Mouse (Mus musculus): ENCODE data around the gene Gm26897. TPM values are rescaled to one million over a fixed set of nuclear protein-coding genes. Genes with fewer than 3 reads are reported as not detected.
A peak's percentile ranks its signal among the peaks of the same experiment; 100 is the strongest.

Gene Gm26897
- polyA plus RNA-seq, 1 experiment: not detected

GRCm38 (mm10) chr5:111704326-111704725 lies 29.4 kb upstream of the Gm26897 start:
- 77% methylated on average over 11 of the region's 11 CpGs for WGBS
- Histone ChIP-seq H3K4me1 (ENCODE audit: control insufficient read depth, insufficient read depth, insufficient read length, low read length) (no peaks in the 10 kb centered on the region), H3K27ac (ENCODE audit: insufficient read depth, low read depth, low read length) (no peak overlapping the region), H3K27me3 (ENCODE audit: control insufficient read depth, insufficient read depth, low read length) (no peaks in the 10 kb centered on the region), H3K36me3 (ENCODE audit: control insufficient read depth, insufficient read depth, low read length) (no peaks in the 10 kb centered on the region), H3K4me3 (ENCODE audit: low read depth, low read length) (no peak overlapping the region)
- TF ChIP-seq POLR2A (IDR thresholded peaks at IDR 0.05; ENCODE audit: low read depth, low read length): no peak

DNA sequence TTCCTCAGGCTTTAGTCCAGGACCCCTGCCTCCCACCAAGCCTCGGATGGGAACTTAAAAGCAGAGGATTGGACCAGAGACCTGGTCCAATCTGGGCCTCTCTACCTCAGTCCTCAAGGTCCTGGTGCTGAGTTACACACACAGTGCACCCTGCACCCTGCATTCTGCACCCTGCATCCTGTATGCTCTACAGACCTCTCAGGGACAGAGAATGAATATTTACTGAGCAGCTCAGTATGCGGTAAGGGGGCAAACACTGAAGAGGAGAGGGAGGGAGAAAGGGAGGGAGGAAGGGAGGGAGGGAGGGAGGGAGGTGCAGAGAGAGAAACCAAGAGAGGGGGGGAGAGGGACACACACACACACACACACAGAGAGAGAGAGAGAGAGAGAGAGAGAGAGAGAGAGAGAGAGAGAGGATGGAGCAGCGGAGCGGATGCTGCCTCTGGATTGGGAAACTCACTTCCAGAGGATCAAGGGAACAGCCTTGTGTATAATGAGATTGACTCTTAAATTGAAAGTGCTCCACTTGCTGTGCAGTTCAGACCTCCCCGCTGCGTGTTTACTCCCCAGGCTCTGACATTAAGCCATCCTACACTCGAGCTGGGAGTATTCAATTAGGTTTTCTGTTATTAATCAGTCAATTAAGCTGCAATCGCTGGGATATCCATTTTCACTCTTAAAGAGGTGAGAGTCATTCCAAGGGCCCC lies 24.4 kb upstream of the Gm26897 start:
- TF ChIP-seq CTCF (IDR thresholded peaks at IDR 0.05; ENCODE audit: extremely low read depth, insufficient read length, insufficient replicate concordance, low read depth, low read length): no peak
- Histone ChIP-seq H3K36me3 (ENCODE audit: control insufficient read depth, insufficient read depth, low read length) (no peaks in the 10 kb centered on the region), H3K4me1 (ENCODE audit: control insufficient read depth, insufficient read depth, insufficient read length, low read length) (no peaks in the 10 kb centered on the region), H3K27me3 (ENCODE audit: control insufficient read depth, insufficient read depth, low read length) (no peaks in the 10 kb centered on the region), H3K27ac (ENCODE audit: insufficient read depth, low read depth, low read length) (no peak overlapping the region), H3K4me3 (ENCODE audit: low read depth, low read length) (no peak overlapping the region)
- WGBS: 44% methylated on average over 8 of the region's 8 CpGs

DNA sequence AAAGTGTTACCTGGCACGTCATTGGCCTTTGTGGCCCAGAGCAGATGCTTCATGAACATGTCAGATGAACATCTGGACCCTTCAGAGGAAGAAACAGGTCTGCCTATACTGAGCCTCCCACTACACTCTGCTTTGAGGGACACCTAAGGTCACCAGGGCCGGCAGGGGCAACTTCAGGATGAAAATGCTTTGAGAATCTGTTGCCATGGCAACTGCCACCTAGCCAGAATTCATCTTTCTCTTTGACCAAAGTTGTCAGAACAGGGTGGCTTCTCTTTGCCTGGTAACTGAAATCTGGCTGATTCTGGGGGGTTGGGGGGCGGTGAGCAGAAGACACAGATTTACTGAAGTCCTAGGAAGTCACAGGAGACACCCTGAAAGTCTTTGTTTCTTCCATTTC lies 14.7 kb upstream of the Gm26897 start:
- no peaks in the 10 kb centered on the region for H3K36me3 ChIP-seq (ENCODE audit: control insufficient read depth, insufficient read depth, low read length)
- WGBS: 62% methylated on average over 3 of the region's 3 CpGs
- no peak for TF ChIP-seq CTCF (IDR thresholded peaks at IDR 0.05; ENCODE audit: extremely low read depth, insufficient read length, insufficient replicate concordance, low read depth, low read length)
- H3K4me1 ChIP-seq (ENCODE audit: control insufficient read depth, insufficient read depth, insufficient read length, low read length): no peaks in the 10 kb centered on the region
- no peak overlapping the region for H3K4me3 ChIP-seq (ENCODE audit: low read depth, low read length)
- H3K27ac ChIP-seq (ENCODE audit: insufficient read depth, low read depth, low read length): no peak overlapping the region
- no peaks in the 10 kb centered on the region for H3K27me3 ChIP-seq (ENCODE audit: control insufficient read depth, insufficient read depth, low read length)

- Histone ChIP-seq H3K27me3 (ENCODE audit: control insufficient read depth, insufficient read depth, low read length) (no peaks in the 10 kb centered on the region), H3K27ac (ENCODE audit: insufficient read depth, low read depth, low read length) (no peak overlapping the region), H3K4me3 (ENCODE audit: low read depth, low read length) (no peak overlapping the region), H3K4me1 (ENCODE audit: control insufficient read depth, insufficient read depth, insufficient read length, low read length) (no peaks in the 10 kb centered on the region), H3K36me3 (ENCODE audit: control insufficient read depth, insufficient read depth, low read length) (no peaks in the 10 kb centered on the region)
- no peak for TF ChIP-seq POLR2A (IDR thresholded peaks at IDR 0.05; ENCODE audit: low read depth, low read length)
- 65% methylated on average over 9 of the region's 9 CpGs for WGBS
These were observed 13.0 kb upstream of the Gm26897 start for GRCm38 (mm10) chr5:111720726-111721125.

DNA sequence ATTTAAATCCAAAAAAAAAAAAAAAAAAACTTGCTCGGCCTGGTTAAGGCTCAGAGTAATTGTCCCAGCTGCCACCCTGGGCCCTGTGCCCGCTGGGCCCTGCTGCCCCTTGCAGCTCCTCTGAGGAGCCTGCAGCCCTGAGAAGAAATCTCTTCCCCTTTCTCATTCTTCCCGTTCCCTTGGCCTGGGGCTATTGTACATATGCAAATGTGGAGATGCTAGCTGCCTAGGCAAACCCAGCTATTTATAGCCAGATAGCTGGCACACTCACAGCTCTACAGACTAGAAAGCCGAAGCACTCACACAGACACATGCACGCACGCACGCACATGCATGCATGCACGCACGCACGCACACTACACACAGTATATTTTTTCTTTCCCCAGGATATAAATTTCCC lies 9.0 kb upstream of the Gm26897 start:
- H3K4me1 ChIP-seq (ENCODE audit: control insufficient read depth, insufficient read depth, insufficient read length, low read length): no peaks in the 10 kb centered on the region
- H3K27ac ChIP-seq (ENCODE audit: insufficient read depth, low read depth, low read length): no peak overlapping the region
- no peaks in the 10 kb centered on the region for H3K27me3 ChIP-seq (ENCODE audit: control insufficient read depth, insufficient read depth, low read length)
- H3K4me3 ChIP-seq (ENCODE audit: low read depth, low read length): no peak overlapping the region
- 76% methylated on average over 10 of the region's 10 CpGs for WGBS
- H3K36me3 ChIP-seq (ENCODE audit: control insufficient read depth, insufficient read depth, low read length): no peaks in the 10 kb centered on the region
- TF ChIP-seq POLR2A (IDR thresholded peaks at IDR 0.05; ENCODE audit: low read depth, low read length): no peak
- TF ChIP-seq CTCF (IDR thresholded peaks at IDR 0.05; ENCODE audit: extremely low read depth, insufficient read length, insufficient replicate concordance, low read depth, low read length): no peak

DNA sequence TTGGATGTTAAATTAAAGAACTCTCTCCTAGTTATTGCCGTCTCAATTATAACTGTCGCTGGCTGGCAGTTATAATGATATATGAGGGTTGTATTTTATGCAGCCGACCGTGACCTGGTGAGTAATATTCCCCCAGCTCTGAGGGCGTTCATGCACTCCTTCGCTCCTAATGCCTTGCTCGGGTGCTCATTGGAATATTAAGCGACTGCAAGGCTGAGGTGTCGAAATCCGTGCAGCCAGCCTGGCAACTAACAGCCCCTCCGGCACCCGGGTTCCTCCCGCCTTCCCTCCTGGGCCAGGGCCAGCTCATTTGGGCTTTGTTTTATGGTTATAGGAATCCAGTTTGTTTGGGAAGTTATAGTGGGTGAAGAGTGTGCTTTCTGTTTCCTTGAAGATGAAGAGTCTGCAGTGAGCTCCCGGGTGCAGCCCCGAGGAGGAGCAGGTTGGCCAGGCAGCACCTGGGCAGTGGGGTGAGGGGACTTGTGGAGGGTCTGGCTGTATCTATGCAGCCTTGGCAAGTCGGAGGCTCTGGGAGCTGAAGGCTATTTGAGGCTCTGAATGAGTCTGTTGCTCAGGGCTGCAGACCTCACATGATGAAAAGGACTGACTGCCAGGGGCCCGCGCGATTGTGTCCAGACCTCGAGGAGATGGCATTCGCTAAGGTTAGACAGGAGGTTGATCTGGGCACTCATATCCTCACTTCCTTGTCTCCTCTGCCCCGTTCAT lies 8.4 kb upstream of the Gm26897 start:
- no peak overlapping the region for H3K4me3 ChIP-seq (ENCODE audit: low read depth, low read length)
- 55% methylated on average over 22 of the region's 22 CpGs for WGBS
- H3K36me3 ChIP-seq (ENCODE audit: control insufficient read depth, insufficient read depth, low read length): no peaks in the 10 kb centered on the region
- TF ChIP-seq CTCF (IDR thresholded peaks at IDR 0.05; ENCODE audit: extremely low read depth, insufficient read length, insufficient replicate concordance, low read depth, low read length) (no peak), POLR2A (IDR thresholded peaks at IDR 0.05; ENCODE audit: low read depth, low read length) (no peak)
- no peak overlapping the region for H3K27ac ChIP-seq (ENCODE audit: insufficient read depth, low read depth, low read length)
- no peaks in the 10 kb centered on the region for H3K4me1 ChIP-seq (ENCODE audit: control insufficient read depth, insufficient read depth, insufficient read length, low read length)
- no peaks in the 10 kb centered on the region for H3K27me3 ChIP-seq (ENCODE audit: control insufficient read depth, insufficient read depth, low read length)

DNA sequence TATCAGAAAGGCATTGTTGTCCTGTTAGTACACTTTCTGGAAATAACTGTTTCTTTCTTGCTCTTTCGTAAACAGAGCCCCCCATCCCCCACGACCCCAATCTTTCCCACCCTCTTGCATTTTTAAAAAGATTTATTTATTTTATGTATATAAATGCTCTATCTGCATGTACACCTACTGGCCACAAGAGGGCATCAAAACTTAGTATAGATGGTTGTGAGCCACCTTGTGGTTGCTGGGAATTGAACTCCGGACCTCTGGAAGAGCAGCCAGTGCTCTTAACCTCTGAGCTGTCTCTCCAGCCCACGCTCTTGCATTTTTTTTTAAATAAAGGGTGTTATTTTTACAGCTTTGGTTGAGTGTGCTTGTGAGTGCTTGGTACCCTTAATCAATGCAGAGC lies 5.3 kb upstream of the Gm26897 start:
- TF ChIP-seq CTCF (IDR thresholded peaks at IDR 0.05; ENCODE audit: extremely low read depth, insufficient read length, insufficient replicate concordance, low read depth, low read length) (peak; percentile 16; the same call in 1 of the 2 replicates), POLR2A (IDR thresholded peaks at IDR 0.05; ENCODE audit: low read depth, low read length) (no peak)
- H3K27ac ChIP-seq (ENCODE audit: insufficient read depth, low read depth, low read length): no peak overlapping the region
- whole genome bisulfite sequencing: 80% methylated on average over 4 of the region's 4 CpGs
- no peaks in the 10 kb centered on the region for H3K4me1 ChIP-seq (ENCODE audit: control insufficient read depth, insufficient read depth, insufficient read length, low read length)
- no peak overlapping the region for H3K4me3 ChIP-seq (ENCODE audit: low read depth, low read length)
- H3K27me3 ChIP-seq (ENCODE audit: control insufficient read depth, insufficient read depth, low read length): no peaks in the 10 kb centered on the region
- H3K36me3 ChIP-seq (ENCODE audit: control insufficient read depth, insufficient read depth, low read length): no peaks in the 10 kb centered on the region

Data from small intestine, adult 2 months (tissue).